Mouse (Mus musculus) embryonic fibroblast, embryonic 13.5 days (primary cell): ENCODE data around the gene 4931409K22Rik.

Experiments
- CTCF ChIP-seq: IDR thresholded peaks from 2 replicates; pipeline ENCODE4 v1.5.1; 2011; ENCODE audit warnings: mild to moderate bottlenecking, control low read depth, low read length, moderate library complexity, borderline replicate concordance; ENCODE audit not compliant: insufficient read depth
- POLR2A ChIP-seq: IDR thresholded peaks from 2 replicates; pipeline ENCODE4 v1.6.1; 2011; ENCODE audit warnings: low read depth, mild to moderate bottlenecking, control low read depth, low read length, moderate library complexity

- TF ChIP-seq CTCF (no peak), POLR2A (no peak)
Measured at GRCm38 (mm10) chr5:24508406-24508805, 48.2 kb downstream of the 4931409K22Rik start.
